Mouse (Mus musculus): ENCODE data around the gene Cacna1g. TPM values are rescaled to one million over a fixed set of nuclear protein-coding genes. Genes with fewer than 3 reads are reported as not detected.

Cacna1g gene
- polyA plus RNA-seq, 1 experiment from 2014 or later: 6.6 TPM

- peak overlapping the region; percentile 92 for H3K27ac ChIP-seq (ENCODE audit: low read length)
- WGBS: under 1% methylated on average over 51 of the region's 52 CpGs
- peak overlapping the region; percentile 95 for H3K4me2 ChIP-seq (ENCODE audit: low read depth, low read length)
- H3K4me3 ChIP-seq (ENCODE audit: low read length): peak overlapping the region; percentile 61
- H3K36me3 ChIP-seq (ENCODE audit: control insufficient read depth, insufficient read depth, low read length): no peaks in the 10 kb centered on the region
- peaks cover 42% of the 10 kb centered on the region for H3K4me1 ChIP-seq (replicated peaks; ENCODE audit: control insufficient read depth, insufficient read depth, low read length)
- peak overlapping the region; percentile 67 for H3K9ac ChIP-seq (ENCODE audit: low read length)
- ATAC-seq (ENCODE audit: low read depth): no peak
- no peaks in the 10 kb centered on the region for H3K9me3 ChIP-seq (ENCODE audit: control insufficient read depth, low read length)
- H3K27me3 ChIP-seq (ENCODE audit: control insufficient read depth, insufficient read depth, low read depth, low read length): peaks cover 37% of the 10 kb centered on the region
Measured at GRCm38 (mm10) chr11:94472916-94473706, 887 bp downstream of the Cacna1g start.

DNA sequence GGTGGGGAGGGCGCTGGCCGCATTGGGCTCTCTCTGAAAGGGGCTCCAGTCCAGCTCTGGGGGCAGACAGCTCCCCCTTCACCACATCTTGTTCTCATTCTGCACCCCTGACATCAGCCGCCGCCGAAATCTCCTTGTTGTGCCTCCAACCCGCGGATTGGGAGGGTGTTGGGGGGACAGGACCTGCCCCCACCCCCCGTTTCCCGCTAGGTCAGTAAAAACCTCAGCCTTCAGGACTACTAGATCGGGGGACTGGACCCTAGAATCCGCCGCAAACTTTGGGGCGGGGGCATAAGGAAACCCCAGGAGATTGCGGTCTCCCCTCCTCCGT lies 1.4 kb downstream of the Cacna1g start:
- Histone ChIP-seq H3K9me3 (ENCODE audit: control insufficient read depth, low read length) (no peaks in the 10 kb centered on the region), H3K4me1 (replicated peaks; ENCODE audit: control insufficient read depth, insufficient read depth, low read length) (peaks cover 47% of the 10 kb centered on the region), H3K4me2 (ENCODE audit: low read depth, low read length) (peak overlapping the region; percentile 95), H3K4me3 (ENCODE audit: low read length) (peak overlapping the region; percentile 61), H3K9ac (ENCODE audit: low read length) (peak overlapping the region; percentile 67), H3K27me3 (ENCODE audit: control insufficient read depth, insufficient read depth, low read depth, low read length) (peaks cover 37% of the 10 kb centered on the region), H3K27ac (ENCODE audit: low read length) (peak overlapping the region; percentile 28; the same call in 1 of the 2 replicates), H3K36me3 (ENCODE audit: control insufficient read depth, insufficient read depth, low read length) (no peaks in the 10 kb centered on the region)
- no peak for ATAC-seq (ENCODE audit: low read depth)
- under 1% methylated on average over 15 of the region's 15 CpGs for WGBS

DNA sequence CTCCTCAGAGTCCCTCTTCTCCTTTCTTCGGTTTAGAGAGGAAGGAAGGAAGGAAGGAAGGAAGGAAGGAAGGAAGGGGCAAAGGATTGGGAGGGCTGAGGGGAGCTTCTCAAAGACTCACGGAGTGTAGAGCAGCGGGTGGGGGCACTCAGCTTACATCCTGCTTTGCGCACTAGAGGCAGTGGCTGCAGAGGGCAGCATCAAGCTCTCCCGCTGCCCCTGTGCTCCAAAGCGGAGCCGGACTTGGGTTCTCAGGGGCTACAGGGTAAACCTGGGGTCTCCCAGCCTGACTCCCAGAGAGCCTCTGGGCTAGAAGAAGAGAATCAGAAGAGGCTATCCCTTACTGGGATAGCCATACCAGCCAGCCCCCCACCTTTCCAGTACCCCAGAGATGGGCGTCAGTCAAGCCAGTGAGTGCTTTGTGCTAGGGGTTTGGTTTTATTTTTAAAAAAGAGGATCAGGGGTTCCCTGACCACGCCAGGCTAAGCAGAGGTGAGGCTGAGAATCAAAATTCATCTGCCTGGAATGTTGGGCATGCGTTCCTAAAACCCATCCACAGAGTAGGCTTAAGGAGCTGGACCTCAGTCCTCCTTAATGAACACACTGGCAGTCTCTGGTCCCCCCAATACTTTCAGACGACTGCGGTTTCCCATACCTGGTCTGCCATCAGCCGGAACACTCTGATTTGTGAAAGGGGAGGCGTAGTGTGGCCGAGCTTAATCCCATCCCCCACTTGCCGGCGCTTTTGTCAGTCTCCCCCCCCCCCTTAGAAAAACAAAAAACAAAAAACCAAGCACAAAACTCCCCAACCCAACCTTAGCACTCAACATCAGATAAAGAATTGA lies 2.0 kb downstream of the Cacna1g start:
- Histone ChIP-seq H3K27ac (ENCODE audit: low read length) (no peak overlapping the region; the same call in 1 of the 2 replicates), H3K4me3 (ENCODE audit: low read length) (peak overlapping the region; percentile 61), H3K27me3 (ENCODE audit: control insufficient read depth, insufficient read depth, low read depth, low read length) (peaks cover 37% of the 10 kb centered on the region), H3K9ac (ENCODE audit: low read length) (peak overlapping the region; percentile 67), H3K4me2 (ENCODE audit: low read depth, low read length) (peak overlapping the region; percentile 95), H3K9me3 (ENCODE audit: control insufficient read depth, low read length) (no peaks in the 10 kb centered on the region), H3K4me1 (replicated peaks; ENCODE audit: control insufficient read depth, insufficient read depth, low read length) (peaks cover 51% of the 10 kb centered on the region), H3K36me3 (ENCODE audit: control insufficient read depth, insufficient read depth, low read length) (no peaks in the 10 kb centered on the region)
- ATAC-seq (ENCODE audit: low read depth): no peak
- WGBS: 5% methylated on average over 16 of the region's 17 CpGs

GRCm38 (mm10) chr11:94470391-94470790 lies 3.6 kb downstream of the Cacna1g start:
- 39% methylated on average over 6 of the region's 7 CpGs for WGBS
- no peak for ATAC-seq (ENCODE audit: low read depth)
- Histone ChIP-seq H3K9me3 (ENCODE audit: control insufficient read depth, low read length) (no peaks in the 10 kb centered on the region), H3K36me3 (ENCODE audit: control insufficient read depth, insufficient read depth, low read length) (no peaks in the 10 kb centered on the region), H3K4me2 (ENCODE audit: low read depth, low read length) (no peak overlapping the region), H3K4me3 (ENCODE audit: low read length) (no peak overlapping the region), H3K27me3 (ENCODE audit: control insufficient read depth, insufficient read depth, low read depth, low read length) (peaks cover 30% of the 10 kb centered on the region), H3K4me1 (replicated peaks; ENCODE audit: control insufficient read depth, insufficient read depth, low read length) (peaks cover 52% of the 10 kb centered on the region), H3K27ac (ENCODE audit: low read length) (peak overlapping the region; percentile 66), H3K9ac (ENCODE audit: low read length) (no peak overlapping the region)

- peak; percentile 64 for ATAC-seq (ENCODE audit: low read depth)
- Histone ChIP-seq H3K36me3 (ENCODE audit: control insufficient read depth, insufficient read depth, low read length) (no peaks in the 10 kb centered on the region), H3K9me3 (ENCODE audit: control insufficient read depth, low read length) (no peaks in the 10 kb centered on the region), H3K9ac (ENCODE audit: low read length) (0 out of 2 replicates have a peak overlapping the region, but pooled peaks have one; percentile 15), H3K27ac (ENCODE audit: low read length) (peak overlapping the region; percentile 66), H3K27me3 (ENCODE audit: control insufficient read depth, insufficient read depth, low read depth, low read length) (peaks cover 20% of the 10 kb centered on the region), H3K4me1 (replicated peaks; ENCODE audit: control insufficient read depth, insufficient read depth, low read length) (peaks cover 48% of the 10 kb centered on the region), H3K4me3 (ENCODE audit: low read length) (no peak overlapping the region), H3K4me2 (ENCODE audit: low read depth, low read length) (0 out of 2 replicates have a peak overlapping the region, but pooled peaks have one; percentile 5)
- 36% methylated on average over 8 of the region's 9 CpGs for WGBS
Measured at GRCm38 (mm10) chr11:94469136-94470064, 4.6 kb downstream of the Cacna1g start.

DNA sequence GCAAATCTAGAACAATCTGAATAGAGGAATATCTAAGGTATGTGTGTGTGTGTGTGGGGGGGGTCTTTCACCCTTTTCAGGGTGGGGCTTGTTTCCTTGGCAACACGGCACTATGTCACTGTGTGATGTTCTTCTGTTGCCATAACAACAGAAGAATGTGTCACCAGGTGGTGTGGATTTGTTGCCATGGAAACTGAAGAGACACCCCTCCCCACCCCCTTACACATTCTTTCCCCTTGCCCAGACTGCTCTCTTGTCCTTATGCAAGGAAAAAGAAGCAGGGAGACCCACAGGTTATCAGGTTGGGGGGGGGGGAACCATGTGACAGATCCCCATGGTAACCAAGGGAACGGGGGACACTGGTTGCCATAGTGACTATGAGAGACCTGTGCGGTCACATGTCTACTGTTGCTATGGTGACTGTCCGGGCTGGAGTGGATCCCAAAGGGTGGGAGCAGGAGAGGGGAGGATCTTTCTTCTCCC lies 5.4 kb downstream of the Cacna1g start:
- no peak for ATAC-seq (ENCODE audit: low read depth)
- Histone ChIP-seq H3K9ac (ENCODE audit: low read length) (no peak overlapping the region), H3K4me1 (replicated peaks; ENCODE audit: control insufficient read depth, insufficient read depth, low read length) (peaks cover 45% of the 10 kb centered on the region), H3K27me3 (ENCODE audit: control insufficient read depth, insufficient read depth, low read depth, low read length) (peaks cover 17% of the 10 kb centered on the region), H3K36me3 (ENCODE audit: control insufficient read depth, insufficient read depth, low read length) (no peaks in the 10 kb centered on the region), H3K27ac (ENCODE audit: low read length) (peak overlapping the region; percentile 66; the same call in 1 of the 2 replicates), H3K4me3 (ENCODE audit: low read length) (no peak overlapping the region), H3K9me3 (ENCODE audit: control insufficient read depth, low read length) (no peaks in the 10 kb centered on the region), H3K4me2 (ENCODE audit: low read depth, low read length) (no peak overlapping the region)
- 27% methylated on average over 4 of the region's 4 CpGs for WGBS

GRCm38 (mm10) chr11:94466333-94466855 lies 7.6 kb downstream of the Cacna1g start:
- Histone ChIP-seq H3K9ac (ENCODE audit: low read length) (no peak overlapping the region), H3K9me3 (ENCODE audit: control insufficient read depth, low read length) (no peaks in the 10 kb centered on the region), H3K27me3 (ENCODE audit: control insufficient read depth, insufficient read depth, low read depth, low read length) (peaks cover 1% of the 10 kb centered on the region; the same call in 1 of the 2 replicates), H3K36me3 (ENCODE audit: control insufficient read depth, insufficient read depth, low read length) (no peaks in the 10 kb centered on the region), H3K27ac (ENCODE audit: low read length) (no peak overlapping the region; the same call in 1 of the 2 replicates), H3K4me3 (ENCODE audit: low read length) (no peak overlapping the region), H3K4me1 (replicated peaks; ENCODE audit: control insufficient read depth, insufficient read depth, low read length) (peaks cover 37% of the 10 kb centered on the region), H3K4me2 (ENCODE audit: low read depth, low read length) (no peak overlapping the region)
- no peak for ATAC-seq (ENCODE audit: low read depth)
- 81% methylated on average over 17 of the region's 17 CpGs for WGBS

GRCm38 (mm10) chr11:94464170-94464569 lies 9.8 kb downstream of the Cacna1g start:
- no peak for ATAC-seq (ENCODE audit: low read depth)
- Histone ChIP-seq H3K4me1 (replicated peaks; ENCODE audit: control insufficient read depth, insufficient read depth, low read length) (peaks cover 26% of the 10 kb centered on the region), H3K4me3 (ENCODE audit: low read length) (no peak overlapping the region), H3K36me3 (ENCODE audit: control insufficient read depth, insufficient read depth, low read length) (no peaks in the 10 kb centered on the region; the same call in 1 of the 2 replicates), H3K27ac (ENCODE audit: low read length) (no peak overlapping the region), H3K27me3 (ENCODE audit: control insufficient read depth, insufficient read depth, low read depth, low read length) (no peaks in the 10 kb centered on the region), H3K9ac (ENCODE audit: low read length) (no peak overlapping the region), H3K9me3 (ENCODE audit: control insufficient read depth, low read length) (no peaks in the 10 kb centered on the region), H3K4me2 (ENCODE audit: low read depth, low read length) (no peak overlapping the region)
- WGBS: 34% methylated on average over 2 of the region's 2 CpGs
